Mouse (Mus musculus): ENCODE measurements around the gene Tmco4. TPM values are rescaled to one million over a fixed set of nuclear protein-coding genes. Genes with fewer than 3 reads are reported as not detected.

Tmco4 gene
- 0.70 and 1.1 TPM in 2 replicates for polyA plus RNA-seq (2016; fragmentation: Nextera tagmentation; extraction: Ambion mirVana)

GRCm38 (mm10) chr4:138972827-138973718 lies at the start of gene Tmco4:
TSS of gene Tmco4 (plus strand) at chr4:138972888.
- H3K4me1 ChIP-seq (replicated peaks) = peaks cover 29% of the 10 kb centered on the region
- H3K36me3 ChIP-seq = no peaks in the 10 kb centered on the region
- H3K27me3 ChIP-seq (ENCODE audit: insufficient read depth, poor library complexity, severe bottlenecking) = no peaks in the 10 kb centered on the region
- H3K9me3 ChIP-seq = no peaks in the 10 kb centered on the region
- 2% methylated on average over 59 of the region's 60 CpGs for WGBS
- peak; percentile 68 for DNase-seq (ENCODE audit: low spot score)
- H3K27ac ChIP-seq = peak within 1 kb of the TSS; percentile 91
- peak within 1 kb of the TSS; percentile 72 for H3K4me3 ChIP-seq

GRCm38 (mm10) chr4:138925561-138925960 lies 47.1 kb upstream of the Tmco4 start:
- Histone ChIP-seq H3K9me3 (0 out of 2 replicates have a peak, but pooled peaks cover 2% of the 10 kb centered on the region), H3K27me3 (ENCODE audit: insufficient read depth, poor library complexity, severe bottlenecking) (no peaks in the 10 kb centered on the region), H3K4me3 (no peak overlapping the region), H3K36me3 (no peaks in the 10 kb centered on the region), H3K27ac (no peak overlapping the region), H3K4me1 (replicated peaks) (peaks cover 15% of the 10 kb centered on the region)
- DNase-seq (ENCODE audit: low spot score) = no peak
- WGBS = 85% methylated on average over 2 of the region's 2 CpGs

- H3K27ac ChIP-seq = no peak overlapping the region
- H3K4me3 ChIP-seq = no peak overlapping the region
- WGBS = 79% methylated on average over 3 of the region's 3 CpGs
- H3K4me1 ChIP-seq (replicated peaks) = no peaks in the 10 kb centered on the region
- no peaks in the 10 kb centered on the region for H3K27me3 ChIP-seq (ENCODE audit: insufficient read depth, poor library complexity, severe bottlenecking)
- DNase-seq (ENCODE audit: low spot score) = no peak
- no peaks in the 10 kb centered on the region for H3K36me3 ChIP-seq
- no peaks in the 10 kb centered on the region for H3K9me3 ChIP-seq
These were observed 38.8 kb upstream of the Tmco4 start for GRCm38 (mm10) chr4:138933862-138934261.

GRCm38 (mm10) chr4:138934456-138935145 lies 38.1 kb upstream of the Tmco4 start:
- WGBS = 88% methylated on average over 11 of the region's 11 CpGs
- Histone ChIP-seq H3K4me1 (replicated peaks) (peaks cover 5% of the 10 kb centered on the region), H3K27ac (no peak overlapping the region), H3K9me3 (no peaks in the 10 kb centered on the region), H3K27me3 (ENCODE audit: insufficient read depth, poor library complexity, severe bottlenecking) (no peaks in the 10 kb centered on the region), H3K4me3 (no peak overlapping the region), H3K36me3 (no peaks in the 10 kb centered on the region)
- DNase-seq (ENCODE audit: low spot score) = no peak

GRCm38 (mm10) chr4:138938495-138939269 lies 34.0 kb upstream of the Tmco4 start:
- Histone ChIP-seq H3K27ac (no peak overlapping the region), H3K4me3 (no peak overlapping the region), H3K9me3 (no peaks in the 10 kb centered on the region), H3K27me3 (ENCODE audit: insufficient read depth, poor library complexity, severe bottlenecking) (no peaks in the 10 kb centered on the region), H3K36me3 (no peaks in the 10 kb centered on the region), H3K4me1 (replicated peaks) (peaks cover 20% of the 10 kb centered on the region)
- 85% methylated on average over 10 of the region's 10 CpGs for WGBS
- DNase-seq (ENCODE audit: low spot score) = no peak

GRCm38 (mm10) chr4:138939481-138939880 lies 33.2 kb upstream of the Tmco4 start:
- Histone ChIP-seq H3K36me3 (no peaks in the 10 kb centered on the region), H3K9me3 (no peaks in the 10 kb centered on the region), H3K4me3 (no peak overlapping the region), H3K4me1 (replicated peaks) (peaks cover 24% of the 10 kb centered on the region), H3K27me3 (ENCODE audit: insufficient read depth, poor library complexity, severe bottlenecking) (no peaks in the 10 kb centered on the region), H3K27ac (no peak overlapping the region)
- WGBS = 59% methylated on average over 4 of the region's 4 CpGs
- no peak for DNase-seq (ENCODE audit: low spot score)

- Histone ChIP-seq H3K27me3 (ENCODE audit: insufficient read depth, poor library complexity, severe bottlenecking) (no peaks in the 10 kb centered on the region), H3K4me3 (no peak overlapping the region), H3K27ac (no peak overlapping the region), H3K36me3 (no peaks in the 10 kb centered on the region), H3K4me1 (replicated peaks) (peaks cover 24% of the 10 kb centered on the region), H3K9me3 (no peaks in the 10 kb centered on the region)
- WGBS = 41% methylated on average over 7 of the region's 7 CpGs
- no peak for DNase-seq (ENCODE audit: low spot score)
These were observed 31.3 kb upstream of the Tmco4 start for GRCm38 (mm10) chr4:138941401-138941800.

- 0 out of 2 replicates have a peak overlapping the region, but pooled peaks have one; percentile 16 for H3K27ac ChIP-seq
- H3K4me3 ChIP-seq = no peak overlapping the region
- no peaks in the 10 kb centered on the region for H3K27me3 ChIP-seq (ENCODE audit: insufficient read depth, poor library complexity, severe bottlenecking)
- peaks cover 24% of the 10 kb centered on the region for H3K4me1 ChIP-seq (replicated peaks)
- 68% methylated on average over 6 of the region's 6 CpGs for WGBS
- H3K9me3 ChIP-seq = no peaks in the 10 kb centered on the region
- DNase-seq (ENCODE audit: low spot score) = no peak
- no peaks in the 10 kb centered on the region for H3K36me3 ChIP-seq
These were observed 30.7 kb upstream of the Tmco4 start for GRCm38 (mm10) chr4:138941966-138942365.

- Histone ChIP-seq H3K27ac (no peak overlapping the region; the same call in 1 of the 2 replicates), H3K4me1 (replicated peaks) (peaks cover 24% of the 10 kb centered on the region), H3K4me3 (no peak overlapping the region), H3K27me3 (ENCODE audit: insufficient read depth, poor library complexity, severe bottlenecking) (no peaks in the 10 kb centered on the region), H3K36me3 (no peaks in the 10 kb centered on the region), H3K9me3 (no peaks in the 10 kb centered on the region)
- WGBS = 31% methylated on average over 15 of the region's 15 CpGs
- DNase-seq (ENCODE audit: low spot score) = peak; percentile 68
These were observed 29.0 kb upstream of the Tmco4 start for GRCm38 (mm10) chr4:138943730-138944129.

GRCm38 (mm10) chr4:138948257-138948656 lies 24.4 kb upstream of the Tmco4 start:
- no peaks in the 10 kb centered on the region for H3K27me3 ChIP-seq (ENCODE audit: insufficient read depth, poor library complexity, severe bottlenecking)
- no peak overlapping the region for H3K27ac ChIP-seq
- no peak for DNase-seq (ENCODE audit: low spot score)
- H3K9me3 ChIP-seq = no peaks in the 10 kb centered on the region
- 85% methylated on average over 2 of the region's 2 CpGs for WGBS
- H3K4me3 ChIP-seq = no peak overlapping the region
- H3K4me1 ChIP-seq (replicated peaks) = peaks cover 6% of the 10 kb centered on the region
- no peaks in the 10 kb centered on the region for H3K36me3 ChIP-seq

- H3K4me3 ChIP-seq = no peak overlapping the region
These were observed 14.1 kb upstream of the Tmco4 start for GRCm38 (mm10) chr4:138958612-138959011.

GRCm38 (mm10) chr4:138959120-138959519 lies 13.6 kb upstream of the Tmco4 start:
- Histone ChIP-seq H3K27me3 (ENCODE audit: insufficient read depth, poor library complexity, severe bottlenecking) (no peaks in the 10 kb centered on the region), H3K4me1 (replicated peaks) (no peaks in the 10 kb centered on the region), H3K36me3 (no peaks in the 10 kb centered on the region), H3K27ac (no peak overlapping the region), H3K9me3 (no peaks in the 10 kb centered on the region), H3K4me3 (no peak overlapping the region)
- 88% methylated on average over 15 of the region's 15 CpGs for WGBS
- no peak for DNase-seq (ENCODE audit: low spot score)

More at GRCm38 (mm10) chr4:138958612-138959011, 14.1 kb upstream of the Tmco4 start:
- H3K27me3 ChIP-seq (ENCODE audit: insufficient read depth, poor library complexity, severe bottlenecking) = no peaks in the 10 kb centered on the region
- no peak for DNase-seq (ENCODE audit: low spot score)
- no peak overlapping the region for H3K27ac ChIP-seq
- H3K4me1 ChIP-seq (replicated peaks) = no peaks in the 10 kb centered on the region
- WGBS = 85% methylated on average over 9 of the region's 9 CpGs
- H3K9me3 ChIP-seq = no peaks in the 10 kb centered on the region
- H3K36me3 ChIP-seq = no peaks in the 10 kb centered on the region

All from hindbrain, embryonic 10.5 days (tissue).